8 mouse cellular contexts compared by ENCODE assay signal in the genomic region with DNA sequence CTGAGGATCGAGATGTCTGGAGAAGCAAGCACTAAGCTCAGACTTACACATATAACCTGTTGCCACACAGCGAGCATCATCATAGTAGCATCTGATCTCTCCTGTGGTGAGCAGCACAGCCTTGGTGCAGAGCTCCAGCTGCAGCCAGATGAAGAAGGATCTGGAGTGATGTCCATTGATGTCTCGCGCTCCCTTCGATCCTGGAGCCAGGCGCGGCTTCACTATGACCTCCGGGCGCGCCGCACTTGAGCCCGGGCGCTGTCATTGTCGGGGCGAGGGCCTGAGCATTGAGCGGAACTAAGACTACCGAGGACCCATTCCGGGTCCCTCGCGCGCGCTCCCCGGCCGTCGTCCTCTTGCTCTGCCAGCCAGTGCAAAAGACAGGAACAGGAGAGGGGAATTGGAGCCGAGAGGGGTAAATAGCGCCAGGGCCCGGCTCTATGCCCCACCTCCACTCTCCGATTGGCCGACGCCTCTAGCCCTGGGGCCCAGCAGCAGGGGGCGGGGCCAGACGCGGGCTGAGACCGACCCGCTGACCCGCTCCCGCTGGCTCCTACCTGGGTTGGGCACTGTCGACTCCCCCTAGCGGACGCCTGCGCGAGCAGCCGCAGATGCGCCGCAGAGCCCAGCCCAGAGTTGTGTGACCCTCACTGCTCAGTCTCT. TPM values are rescaled to one million over a fixed set of nuclear protein-coding genes. Genes with fewer than 3 reads are reported as not detected.
A peak's percentile ranks its signal among the peaks of the same experiment; 100 is the strongest.
DNase-seq lines count a peak whose midpoint lies in the region; ATAC-seq lines count a peak whose summit lies in the region.

No protein-coding gene starts in this region.

- no peaks in the 10 kb centered on the region for H3K36me3 ChIP-seq in embryonic facial prominence, embryonic 12.5 days
- no peaks in the 10 kb centered on the region for H3K36me3 ChIP-seq in midbrain, embryonic 11.5 days (ENCODE audit: control insufficient read depth, insufficient read depth, low read length)

- ATAC-seq in embryonic facial prominence, embryonic 12.5 days (ENCODE audit: insufficient number of reproducible peaks, insufficient read depth, low FRiP score, low TSS enrichment): peak; percentile 100
- ATAC-seq in midbrain, embryonic 11.5 days (ENCODE audit: low FRiP score): peak; percentile 100

- peak overlapping the region; percentile 51 for H3K4me3 ChIP-seq in embryonic facial prominence, embryonic 12.5 days
- H3K4me3 ChIP-seq in midbrain, embryonic 11.5 days (ENCODE audit: low read depth, low read length): peak overlapping the region; percentile 45

- H3K4me2 ChIP-seq in embryonic facial prominence, embryonic 12.5 days (replicated peaks): peak overlapping the region; percentile 83
- peak overlapping the region; percentile 83 for H3K4me2 ChIP-seq in midbrain, embryonic 11.5 days

- intact Hi-C loops in left cerebral cortex, postnatal 4 days (cut with DNase I): no loop called here

- H3K9me3 ChIP-seq in embryonic facial prominence, embryonic 12.5 days: no peaks in the 10 kb centered on the region
- no peaks in the 10 kb centered on the region for H3K9me3 ChIP-seq in midbrain, embryonic 11.5 days (ENCODE audit: control insufficient read depth, low read length)

- peak; percentile 96 to 99 for DNase-seq in adrenal gland, postnatal 36 days
- peak; percentile 100 for DNase-seq in heart, adult 11 months
- peak; percentile 95 for DNase-seq in kidney, adult 11 months
- peak; percentile 95 for DNase-seq in left cerebral cortex, postnatal 4 days
- DNase-seq in midbrain, embryonic 11.5 days (ENCODE audit: low spot score, missing footprints): peak; percentile 98
- DNase-seq in right cerebral cortex, postnatal 4 days: peak; percentile 82
- peak; percentile 94 for DNase-seq in yolk sac, embryonic 10.5 days (ENCODE audit: low spot score)

- no peaks in the 10 kb centered on the region for H3K27me3 ChIP-seq in embryonic facial prominence, embryonic 12.5 days
- no peaks in the 10 kb centered on the region for H3K27me3 ChIP-seq in midbrain, embryonic 11.5 days (ENCODE audit: control insufficient read depth, insufficient read depth, low read length)

- no peaks in the 10 kb centered on the region for H3K4me1 ChIP-seq in embryonic facial prominence, embryonic 12.5 days
- peaks cover 6% of the 10 kb centered on the region; the same call in 1 of the 2 replicates for H3K4me1 ChIP-seq in midbrain, embryonic 11.5 days (ENCODE audit: control insufficient read depth, insufficient read depth, low read length)

- WGBS in embryonic facial prominence, embryonic 12.5 days: under 1% methylated on average over 45 of the region's 46 CpGs
- 1% methylated on average over 46 of the region's 46 CpGs for WGBS in midbrain, embryonic 11.5 days

- H3K27ac ChIP-seq in embryonic facial prominence, embryonic 12.5 days: no peak overlapping the region
- H3K27ac ChIP-seq in midbrain, embryonic 11.5 days (ENCODE audit: low read depth, low read length): no peak overlapping the region

- H3K9ac ChIP-seq in embryonic facial prominence, embryonic 12.5 days: peak overlapping the region; percentile 53
- peak overlapping the region; percentile 53 for H3K9ac ChIP-seq in midbrain, embryonic 11.5 days (ENCODE audit: low read length)

RNA-seq across cellular contexts. Expression of gene Gm14085, which starts 17.3 kb away (rescaled TPM):
- under 1 TPM in 1 of 2 experiments, not detected in 1; 0.10 TPM for total RNA-seq in adrenal gland, postnatal 36 days (2021)
- polyA plus RNA-seq in embryonic facial prominence, embryonic 12.5 days (2016; fragmentation: Nextera tagmentation; extraction: Ambion mirVana): not detected in 2 replicates
- under 1 TPM in 1 of 2 experiments, not detected in 1; 0.12 TPM for total RNA-seq in left cerebral cortex, postnatal 4 days (2021)
- polyA plus RNA-seq in midbrain, embryonic 11.5 days (2014; fragmentation: Nextera tagmentation; extraction: Ambion mirVana): not detected in 2 replicates

RNA-seq across cellular contexts. Expression of gene Slc28a2, which starts 41.2 kb away (rescaled TPM):
- 1 to 10 TPM; 3.0 to 3.5 TPM for total RNA-seq in adrenal gland, postnatal 36 days (2021)
- polyA plus RNA-seq in embryonic facial prominence, embryonic 12.5 days (2016; fragmentation: Nextera tagmentation; extraction: Ambion mirVana): 0.12 TPM in 1 of 2 replicates, not detected in the other
- under 1 TPM in 1 of 2 experiments, not detected in 1; 0.20 TPM for total RNA-seq in left cerebral cortex, postnatal 4 days (2021)
- polyA plus RNA-seq in midbrain, embryonic 11.5 days (2014; fragmentation: Nextera tagmentation; extraction: Ambion mirVana): 0.22 TPM in 1 of 2 replicates, not detected in the other
